9 mouse cellular contexts compared by ENCODE assay signal in genomic region chr11:97798083-97798435, GRCm38 (mm10). TPM values are rescaled to one million over a fixed set of nuclear protein-coding genes. Genes with fewer than 3 reads are reported as not detected.
DNase-seq lines count a peak whose midpoint lies in the region; ATAC-seq lines count a peak whose summit lies in the region.
"Had no signal": no experiment of that assay in that cellular context is flagged by ENCODE, and none has a peak within 500 bp of the region (broad histone marks: within the 10 kb centered on the region; RNA-seq: fewer than 3 reads in every experiment).

No protein-coding gene starts in this region.

- peak overlapping the region; percentile 97 for H3K4me3 ChIP-seq in kidney, embryonic 16.5 days (ENCODE audit: low read length)
- H3K4me3 ChIP-seq in forebrain, embryonic 13.5 days = 0 out of 2 replicates have a peak overlapping the region, but pooled peaks have one; percentile 3
- H3K4me3 ChIP-seq in limb, embryonic 15.5 days = peak overlapping the region; percentile 95
- no peak overlapping the region for H3K4me3 ChIP-seq in stomach, embryonic 14.5 days (ENCODE audit: low read depth, low read length)

- H3K4me1 ChIP-seq in kidney, embryonic 16.5 days (ENCODE audit: insufficient read depth, low read length) = peaks cover 26% of the 10 kb centered on the region
- H3K4me1 ChIP-seq in forebrain, embryonic 13.5 days = peaks cover 24% of the 10 kb centered on the region
- peaks cover 29% of the 10 kb centered on the region for H3K4me1 ChIP-seq in limb, embryonic 15.5 days
- H3K4me1 ChIP-seq in stomach, embryonic 14.5 days (ENCODE audit: control insufficient read depth, insufficient read depth, low read length) = peaks cover 21% of the 10 kb centered on the region

- peak overlapping the region; percentile 67 for H3K4me2 ChIP-seq in kidney, embryonic 16.5 days (replicated peaks; ENCODE audit: low read depth, low read length)
- peak overlapping the region; percentile 66 for H3K4me2 ChIP-seq in forebrain, embryonic 13.5 days
- peak overlapping the region; percentile 88 for H3K4me2 ChIP-seq in limb, embryonic 15.5 days
- peak overlapping the region; percentile 89; the same call in 1 of the 2 replicates for H3K4me2 ChIP-seq in stomach, embryonic 14.5 days (replicated peaks; ENCODE audit: low read depth, low read length)

- 0 out of 2 replicates have a peak, but pooled peaks cover 2% of the 10 kb centered on the region for H3K9me3 ChIP-seq in kidney, embryonic 16.5 days (ENCODE audit: low read length)
- peaks cover 4% of the 10 kb centered on the region for H3K9me3 ChIP-seq in forebrain, embryonic 13.5 days (replicated peaks)
- H3K9me3 ChIP-seq in limb, embryonic 15.5 days = no peaks in the 10 kb centered on the region
- no peaks in the 10 kb centered on the region for H3K9me3 ChIP-seq in stomach, embryonic 14.5 days (ENCODE audit: control insufficient read depth, low read depth, low read length)

- ATAC-seq in kidney, embryonic 16.5 days (ENCODE audit: low FRiP score, low TSS enrichment) = no peak
- ATAC-seq in forebrain, embryonic 13.5 days = no peak
- ATAC-seq in limb, embryonic 15.5 days (ENCODE audit: insufficient number of reproducible peaks, low FRiP score, low TSS enrichment, low read depth) = no peak
- ATAC-seq in stomach, embryonic 14.5 days (ENCODE audit: insufficient number of reproducible peaks, insufficient read depth, low FRiP score, low read depth) = no peak
- no peak for ATAC-seq in activated CD4-positive, CD25-positive, alpha-beta regulatory T cell, adult 4 months

- 31% methylated on average over 8 of the region's 8 CpGs for WGBS in kidney, embryonic 16.5 days
- WGBS in forebrain, embryonic 13.5 days = 34% methylated on average over 8 of the region's 8 CpGs
- 22% methylated on average over 8 of the region's 8 CpGs for WGBS in limb, embryonic 15.5 days
- 42% methylated on average over 8 of the region's 8 CpGs for WGBS in stomach, embryonic 14.5 days

- no peak overlapping the region for H3K9ac ChIP-seq in kidney, embryonic 16.5 days (replicated peaks; ENCODE audit: low read length)
- no peak overlapping the region for H3K9ac ChIP-seq in forebrain, embryonic 13.5 days
- H3K9ac ChIP-seq in limb, embryonic 15.5 days = no peak overlapping the region
- no peak overlapping the region for H3K9ac ChIP-seq in stomach, embryonic 14.5 days (replicated peaks; ENCODE audit: low read depth, low read length)

- no peaks in the 10 kb centered on the region for H3K36me3 ChIP-seq in kidney, embryonic 16.5 days (ENCODE audit: insufficient read depth, low read length)
- H3K36me3 ChIP-seq in forebrain, embryonic 13.5 days (ENCODE audit: poor library complexity, severe bottlenecking) = no peaks in the 10 kb centered on the region
- H3K36me3 ChIP-seq in limb, embryonic 15.5 days = 0 out of 2 replicates have a peak, but pooled peaks cover 5% of the 10 kb centered on the region
- H3K36me3 ChIP-seq in stomach, embryonic 14.5 days (ENCODE audit: control insufficient read depth, insufficient read depth, low read length) = no peaks in the 10 kb centered on the region

- H3K27me3 ChIP-seq in kidney, embryonic 16.5 days (ENCODE audit: insufficient read depth, low read length) = no peaks in the 10 kb centered on the region
- H3K27me3 ChIP-seq in forebrain, embryonic 13.5 days = no peaks in the 10 kb centered on the region
- H3K27me3 ChIP-seq in limb, embryonic 15.5 days = no peaks in the 10 kb centered on the region
- no peaks in the 10 kb centered on the region for H3K27me3 ChIP-seq in stomach, embryonic 14.5 days (ENCODE audit: control insufficient read depth, insufficient read depth, low read length)

- no peak overlapping the region for H3K27ac ChIP-seq in kidney, embryonic 16.5 days (ENCODE audit: low read length)
- H3K27ac ChIP-seq in forebrain, embryonic 13.5 days = no peak overlapping the region
- peak overlapping the region; percentile 63 for H3K27ac ChIP-seq in limb, embryonic 15.5 days
- H3K27ac ChIP-seq in stomach, embryonic 14.5 days (ENCODE audit: low read length) = no peak overlapping the region

- DNase-seq in kidney, adult 11 months = no peak
- DNase-seq in adrenal gland, postnatal 25 days = no peak
- DNase-seq in kidney, postnatal 4 days = no peak

RNA-seq across cellular contexts. Expression of gene Lasp1, which starts 0.7 kb away (rescaled TPM):
- polyA plus RNA-seq in kidney, embryonic 16.5 days (2015; fragmentation: Nextera tagmentation; extraction: Ambion mirVana) = 133 TPM in 2 replicates
- 95.3 and 109 TPM in 2 replicates for polyA plus RNA-seq in forebrain, embryonic 13.5 days (2015; fragmentation: Nextera tagmentation; extraction: Ambion mirVana)
- polyA plus RNA-seq in limb, embryonic 15.5 days (2015; fragmentation: Nextera tagmentation; extraction: Ambion mirVana) = 128 and 131 TPM in 2 replicates
- polyA plus RNA-seq in stomach, embryonic 14.5 days (2014; fragmentation: Nextera tagmentation; extraction: Ambion mirVana) = 73.2 and 82.0 TPM in 2 replicates
- polyA plus RNA-seq in activated CD4-positive, CD25-positive, alpha-beta regulatory T cell, adult 4 months (2017; shearing (Covaris generic)) = 10 to 100 TPM; 44.4 to 52.4 TPM
- total RNA-seq in adrenal gland, postnatal 25 days (2021) = 103 and 142 TPM in 2 replicates

RNA-seq across cellular contexts. Expression of gene Rpl23, which starts 15.8 kb away (rescaled TPM):
- 428 and 460 TPM in 2 replicates for polyA plus RNA-seq in kidney, embryonic 16.5 days (2015; fragmentation: Nextera tagmentation; extraction: Ambion mirVana)
- polyA plus RNA-seq in forebrain, embryonic 13.5 days (2015; fragmentation: Nextera tagmentation; extraction: Ambion mirVana) = 386 and 461 TPM in 2 replicates
- polyA plus RNA-seq in limb, embryonic 15.5 days (2015; fragmentation: Nextera tagmentation; extraction: Ambion mirVana) = 447 and 586 TPM in 2 replicates
- 774 and 780 TPM in 2 replicates for polyA plus RNA-seq in stomach, embryonic 14.5 days (2014; fragmentation: Nextera tagmentation; extraction: Ambion mirVana)
- polyA plus RNA-seq in activated CD4-positive, CD25-positive, alpha-beta regulatory T cell, adult 4 months (2017; shearing (Covaris generic)) = 1,000 to 10,000 TPM; 1,077 to 1,095 TPM
- total RNA-seq in adrenal gland, postnatal 25 days (2021) = 741 and 851 TPM in 2 replicates

RNA-seq across cellular contexts. Expression of gene 1700001P01Rik, which starts 22.3 kb away (rescaled TPM):
- 0.27 and 0.31 TPM in 2 replicates for polyA plus RNA-seq in kidney, embryonic 16.5 days (2015; fragmentation: Nextera tagmentation; extraction: Ambion mirVana)
- 0.62 and 0.76 TPM in 2 replicates for polyA plus RNA-seq in forebrain, embryonic 13.5 days (2015; fragmentation: Nextera tagmentation; extraction: Ambion mirVana)
- 0.35 TPM in 1 of 2 replicates, not detected in the other for polyA plus RNA-seq in limb, embryonic 15.5 days (2015; fragmentation: Nextera tagmentation; extraction: Ambion mirVana)
- 0.43 and 0.59 TPM in 2 replicates for polyA plus RNA-seq in stomach, embryonic 14.5 days (2014; fragmentation: Nextera tagmentation; extraction: Ambion mirVana)
- under 1 TPM in 1 of 2 experiments, not detected in 1; 0.74 TPM for polyA plus RNA-seq in activated CD4-positive, CD25-positive, alpha-beta regulatory T cell, adult 4 months (2017; shearing (Covaris generic))
- not detected in 2 replicates for total RNA-seq in adrenal gland, postnatal 25 days (2021)
- total RNA-seq: gastrocnemius, postnatal 36 days had no signal

RNA-seq across cellular contexts. Expression of gene Cwc25, which starts 31.7 kb away (rescaled TPM):
- 15.1 and 18.4 TPM in 2 replicates for polyA plus RNA-seq in kidney, embryonic 16.5 days (2015; fragmentation: Nextera tagmentation; extraction: Ambion mirVana)
- polyA plus RNA-seq in forebrain, embryonic 13.5 days (2015; fragmentation: Nextera tagmentation; extraction: Ambion mirVana) = 18.0 and 20.1 TPM in 2 replicates
- 17.3 and 19.1 TPM in 2 replicates for polyA plus RNA-seq in limb, embryonic 15.5 days (2015; fragmentation: Nextera tagmentation; extraction: Ambion mirVana)
- 14.2 and 16.8 TPM in 2 replicates for polyA plus RNA-seq in stomach, embryonic 14.5 days (2014; fragmentation: Nextera tagmentation; extraction: Ambion mirVana)
- 10 to 100 TPM; 21.3 to 22.8 TPM for polyA plus RNA-seq in activated CD4-positive, CD25-positive, alpha-beta regulatory T cell, adult 4 months (2017; shearing (Covaris generic))
- 19.5 and 22.6 TPM in 2 replicates for total RNA-seq in adrenal gland, postnatal 25 days (2021)

RNA-seq across cellular contexts. Expression of gene B230217C12Rik, which starts 42.5 kb away (rescaled TPM):
- polyA plus RNA-seq in kidney, embryonic 16.5 days (2015; fragmentation: Nextera tagmentation; extraction: Ambion mirVana) = 4.3 and 6.7 TPM in 2 replicates
- 17.4 and 18.7 TPM in 2 replicates for polyA plus RNA-seq in forebrain, embryonic 13.5 days (2015; fragmentation: Nextera tagmentation; extraction: Ambion mirVana)
- polyA plus RNA-seq in limb, embryonic 15.5 days (2015; fragmentation: Nextera tagmentation; extraction: Ambion mirVana) = 4.5 and 5.3 TPM in 2 replicates
- 6.4 and 8.3 TPM in 2 replicates for polyA plus RNA-seq in stomach, embryonic 14.5 days (2014; fragmentation: Nextera tagmentation; extraction: Ambion mirVana)
- 1 to 10 TPM; 1.6 to 1.7 TPM for polyA plus RNA-seq in activated CD4-positive, CD25-positive, alpha-beta regulatory T cell, adult 4 months (2017; shearing (Covaris generic))
- total RNA-seq in adrenal gland, postnatal 25 days (2021) = 5.1 and 5.5 TPM in 2 replicates
